Mouse (Mus musculus): Measurements from ENCODE around the gene Bloc1s5.

GRCm38 (mm10) chr13:38547717-38548116 is 87.2 kb downstream of the Bloc1s5 start:
- TF ChIP-seq CTCF (conservative IDR thresholded peaks at IDR 0.05 in 1 of 2, IDR thresholded peaks at IDR 0.05 in 1 of 2; ENCODE audit: low read depth in 2 of 2, low read length in 2 of 2) = no peak
- TF ChIP-seq GABPA (IDR thresholded peaks at IDR 0.05; ENCODE audit: insufficient replicate concordance, low read depth, low read length) = no peak
- no peak for TF ChIP-seq SIN3A (IDR thresholded peaks at IDR 0.05; ENCODE audit: low read length)
- no peak for TF ChIP-seq ZNF384 (IDR thresholded peaks at IDR 0.05; ENCODE audit: low read depth, low read length)

All from CH12.LX (cell line).